Mouse (Mus musculus) ES-Bruce4 (cell line): Measurements from ENCODE around the gene Ppp1r12a.

Experiments used
- CTCF ChIP-seq: IDR thresholded peaks from one replicate; pipeline ENCODE4 v1.8.1; 2011; ENCODE audit warnings: low read depth, low read length
- EP300 ChIP-seq: IDR thresholded peaks from 2 replicates; pipeline ENCODE4 v1.6.1; 2011; ENCODE audit warnings: low read depth, low read length; ENCODE audit not compliant: insufficient read depth
- POLR2A ChIP-seq: IDR thresholded peaks from one replicate; pipeline ENCODE4 v1.8.1; 2011; ENCODE audit warnings: low read length; ENCODE audit not compliant: insufficient read depth

DNA sequence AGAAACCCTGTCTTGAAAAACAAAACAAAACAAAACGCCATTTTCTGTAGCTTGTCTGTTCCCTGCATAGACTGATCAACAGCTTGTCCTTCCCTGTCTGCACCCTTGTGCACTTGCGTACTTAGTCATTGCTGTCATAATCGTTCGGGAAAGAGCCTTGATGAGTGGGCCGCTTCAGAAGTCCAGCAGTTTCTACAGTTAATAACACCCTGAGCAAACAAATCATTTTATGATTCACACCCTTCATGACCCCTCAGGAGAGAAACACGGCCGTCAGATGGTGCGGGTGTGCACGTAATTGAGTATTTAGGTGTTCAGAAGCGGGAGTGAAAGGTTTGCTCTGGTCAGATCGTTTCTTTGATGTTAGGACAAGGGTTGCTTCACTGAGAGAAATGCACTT lies 137.8 kb downstream of the Ppp1r12a start:
- TF ChIP-seq POLR2A (no peak), EP300 (no peak), CTCF (no peak)
